Mouse (Mus musculus) B cell, adult (primary cell): ENCODE results near the gene Olfr297. TPM values are rescaled to one million over a fixed set of nuclear protein-coding genes. Genes with fewer than 3 reads are reported as not detected.

ENCODE experiments used
- total RNA-seq: library from RNA; stranded (reverse); gene quantifications from 4 replicates; pipeline ENCODE4 v1.2.4, GENCODE M21; 2023; ENCODE audit not compliant: inconsistent age

Gene Olfr297
- total RNA-seq: not detected in 4 replicates

GRCm38 (mm10) chr7:86519668-86520067 lies at the start of gene Olfr297:
Gene Olfr297 (plus strand): TSS chr7:86519968.

GRCm38 (mm10) chr7:86492384-86492783 lies 27.4 kb upstream of the Olfr297 start, which contains the start of gene Olfr298:
Gene Olfr298 (minus strand): TSS chr7:86492484.

Other genes starting within 250 kb of the Olfr297 start
- not detected in 4 replicates for gene Olfr310, start 242.8 kb upstream of the Olfr297 start, total RNA-seq
- gene Olfr309, start 206.3 kb upstream of the Olfr297 start, total RNA-seq: not detected in 4 replicates
- gene Olfr308, start 194.3 kb upstream of the Olfr297 start, total RNA-seq: not detected in 4 replicates
- not detected in 4 replicates for gene Olfr307, start 182.4 kb upstream of the Olfr297 start, total RNA-seq
- not detected in 4 replicates for gene Olfr305, start 153.0 kb upstream of the Olfr297 start, total RNA-seq
- gene Olfr304, start 133.3 kb upstream of the Olfr297 start, total RNA-seq: not detected in 4 replicates
- gene Olfr303, start 122.2 kb upstream of the Olfr297 start, total RNA-seq: not detected in 4 replicates
- gene Olfr301, start 116.1 kb upstream of the Olfr297 start, total RNA-seq: not detected in 4 replicates
- gene Olfr299, start 60.0 kb upstream of the Olfr297 start, total RNA-seq: not detected in 4 replicates
- gene Olfr298, start 27.5 kb upstream of the Olfr297 start, total RNA-seq: not detected in 4 replicates
- not detected in 4 replicates for gene Olfr295, start 63.9 kb downstream of the Olfr297 start, total RNA-seq
- gene Olfr294, start 96.7 kb downstream of the Olfr297 start, total RNA-seq: not detected in 4 replicates
- gene Olfr293, start 129.1 kb downstream of the Olfr297 start, total RNA-seq: not detected in 4 replicates
- not detected in 4 replicates for gene Olfr292, start 168.4 kb downstream of the Olfr297 start, total RNA-seq